Mouse (Mus musculus) lung, embryonic 15.5 days (tissue): ENCODE results near the gene Gimap5. TPM values are rescaled to one million over a fixed set of nuclear protein-coding genes. Genes with fewer than 3 reads are reported as not detected.
A peak's percentile ranks its signal among the peaks of the same experiment; 100 is the strongest.

Experiments used
- ATAC-seq: fragments of 200-750 bp; cut with Nextera tagmentation; 2 replicates; pipeline ENCODE4 v1.8.0; 2017; ENCODE audit warnings: moderate number of reproducible peaks, borderline replicate concordance; ENCODE audit not compliant: low FRiP score, low TSS enrichment; ENCODE audit errors: extremely low read depth
- H3K27ac ChIP-seq: fragments of 300-500 bp; sonication (generic); 2 replicates; pipeline ENCODE4 v1.5.1; 2015; ENCODE audit warnings: moderate library complexity, mild to moderate bottlenecking, inconsistent platforms
- H3K27me3 ChIP-seq: fragments of 300-500 bp; sonication (generic); 2 replicates; pipeline ENCODE4 v1.6.1; 2015; ENCODE audit warnings: inconsistent platforms
- H3K36me3 ChIP-seq: fragments of 300-500 bp; sonication (generic); 2 replicates; pipeline ENCODE4 v1.6.1; 2015; ENCODE audit warnings: inconsistent platforms
- H3K4me1 ChIP-seq: fragments of 300-500 bp; sonication (generic); 2 replicates; pipeline ENCODE4 v1.6.1; 2015; ENCODE audit warnings: inconsistent platforms
- H3K4me2 ChIP-seq: fragments of 300-500 bp; sonication (generic); 2 replicates; pipeline ENCODE4 v1.6.1; 2015; ENCODE audit warnings: inconsistent platforms, mild to moderate bottlenecking, moderate library complexity
- H3K4me3 ChIP-seq: fragments of 300-500 bp; sonication (generic); 2 replicates; pipeline ENCODE4 v1.5.1; 2015; ENCODE audit warnings: mild to moderate bottlenecking, inconsistent platforms
- H3K9ac ChIP-seq: fragments of 300-500 bp; sonication (generic); 2 replicates; pipeline ENCODE4 v1.6.1; 2015; ENCODE audit warnings: inconsistent platforms
- H3K9me3 ChIP-seq: fragments of 300-500 bp; sonication (generic); 2 replicates; pipeline ENCODE4 v1.6.1; 2016; ENCODE audit warnings: inconsistent platforms
- WGBS: fragments of 180-500 bp; shearing (Covaris S2); methylation state at CpG from one replicate; pipeline ENCODE4 v1.1.7; 2015; 5-methylcytosine and 5-hydroxymethylcytosine counted together
- polyA plus RNA-seq: library from polyadenylated mRNA; unstranded; fragments of >200 nt; fragmentation: Nextera tagmentation; extraction: Ambion mirVana; gene quantifications from 2 replicates; pipeline ENCODE4 v1.2.1, GENCODE M21; 2015

Gimap5 gene
- polyA plus RNA-seq, 1 experiment from 2014 or later = 25.2 TPM

DNA sequence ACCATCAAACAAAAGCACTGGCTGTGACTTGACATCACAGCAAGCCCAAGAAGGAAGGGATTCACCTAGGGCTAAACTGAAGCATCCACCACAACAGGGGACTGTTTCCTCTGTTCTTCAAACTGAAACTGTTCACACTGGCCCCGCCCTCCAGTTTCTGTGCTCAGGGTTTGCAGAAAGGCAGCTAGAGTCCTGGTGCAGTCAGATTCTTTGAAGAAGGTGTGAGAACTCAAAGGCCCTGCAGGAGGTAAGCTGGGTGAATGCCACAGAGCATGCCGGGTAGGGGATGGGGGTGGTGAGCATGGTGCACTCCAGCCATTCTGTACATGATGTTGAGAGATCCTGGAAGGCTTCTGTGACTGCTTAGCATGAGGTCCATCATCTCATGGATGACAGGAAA, 27.5 kb upstream of the Gimap5 start, which contains the start of the genes Gm28053 and Gimap7:
TSS of gene Gm28053 (plus strand) at position 153 of the 400 bp plus-strand sequence.
TSS of gene Gimap7 (plus strand) at position 167 of the 400 bp plus-strand sequence.
- 50% methylated on average over 2 of the region's 2 CpGs for WGBS
- Histone ChIP-seq H3K4me1 (no peaks in the 10 kb centered on the region), H3K36me3 (no peaks in the 10 kb centered on the region), H3K9ac (no peak within 1 kb of the TSS), H3K27ac (no peak within 1 kb of the TSS), H3K27me3 (no peaks in the 10 kb centered on the region), H3K4me3 (no peak within 1 kb of the TSS), H3K9me3 (no peaks in the 10 kb centered on the region), H3K4me2 (no peak within 1 kb of the TSS)
- no peak for ATAC-seq

DNA sequence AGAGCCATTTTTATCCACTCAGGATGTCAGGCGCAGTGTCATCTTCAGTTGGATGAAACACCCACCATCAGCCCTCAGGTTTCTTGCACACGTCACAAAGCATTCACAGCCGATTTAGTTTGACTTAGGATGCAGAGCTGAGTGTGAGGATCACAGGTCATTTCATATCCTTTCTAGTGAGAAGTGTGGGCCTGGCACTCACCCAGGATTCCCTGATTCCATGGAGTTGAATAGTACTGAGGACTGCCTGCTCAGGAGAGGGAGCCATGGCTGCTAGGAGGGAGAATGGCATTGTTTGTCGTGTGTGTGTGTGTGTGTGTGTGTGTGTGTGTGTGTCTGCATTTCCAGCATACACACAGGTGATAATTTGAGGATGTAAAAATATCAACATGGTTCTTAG, 25.7 kb upstream of the Gimap5 start:
- Histone ChIP-seq H3K27ac (no peak overlapping the region), H3K9ac (no peak overlapping the region), H3K4me1 (no peaks in the 10 kb centered on the region), H3K9me3 (no peaks in the 10 kb centered on the region), H3K4me2 (no peak overlapping the region), H3K4me3 (no peak overlapping the region), H3K27me3 (no peaks in the 10 kb centered on the region), H3K36me3 (no peaks in the 10 kb centered on the region)
- WGBS = 64% methylated on average over 4 of the region's 4 CpGs
- no peak for ATAC-seq

DNA sequence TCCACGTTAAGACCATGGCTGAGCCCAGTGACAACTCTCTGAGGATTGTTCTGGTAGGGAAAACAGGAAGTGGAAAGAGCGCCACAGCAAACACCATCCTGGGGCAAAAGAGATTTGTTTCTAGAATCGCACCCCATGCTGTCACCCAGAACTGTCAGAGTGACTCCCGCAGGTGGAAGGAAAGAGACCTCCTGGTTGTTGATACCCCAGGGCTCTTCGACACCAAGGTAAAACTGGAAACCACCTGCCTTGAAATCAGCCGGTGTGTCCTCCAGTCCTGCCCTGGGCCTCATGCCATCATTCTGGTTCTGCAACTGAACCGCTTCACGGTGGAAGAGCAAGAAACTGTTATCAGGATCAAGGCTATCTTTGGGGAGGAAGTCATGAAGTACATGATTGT, 22.5 kb upstream of the Gimap5 start:
- H3K9me3 ChIP-seq = no peaks in the 10 kb centered on the region
- peaks cover 3% of the 10 kb centered on the region; the same call in 1 of the 2 replicates for H3K4me1 ChIP-seq
- WGBS = 75% methylated on average over 8 of the region's 8 CpGs
- no peak overlapping the region for H3K27ac ChIP-seq
- no peaks in the 10 kb centered on the region for H3K27me3 ChIP-seq
- no peaks in the 10 kb centered on the region for H3K36me3 ChIP-seq
- ATAC-seq = no peak
- no peak overlapping the region for H3K4me3 ChIP-seq
- H3K4me2 ChIP-seq = no peak overlapping the region
- no peak overlapping the region for H3K9ac ChIP-seq

DNA sequence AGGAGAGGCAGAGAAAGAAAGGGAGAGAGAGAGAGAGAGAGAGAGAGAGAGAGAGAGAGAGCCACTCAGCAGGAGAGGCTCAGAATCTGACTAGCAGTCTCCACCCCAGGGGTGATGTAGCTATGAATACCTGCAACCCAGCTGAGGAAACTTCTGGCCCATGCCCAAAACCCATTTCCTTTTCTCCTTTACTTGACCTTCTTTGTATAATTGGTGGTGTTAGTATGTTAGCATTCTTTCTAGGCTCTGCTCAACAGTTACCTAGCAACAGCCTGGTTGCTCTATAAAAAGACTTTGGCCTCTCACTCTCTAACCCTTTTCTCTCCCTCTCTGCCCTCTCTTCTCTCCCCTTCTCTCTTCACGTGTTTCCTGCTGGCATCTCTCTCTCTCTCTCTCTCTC, 20.5 kb upstream of the Gimap5 start:
- Histone ChIP-seq H3K4me2 (no peak overlapping the region), H3K4me3 (no peak overlapping the region), H3K27me3 (no peaks in the 10 kb centered on the region), H3K9ac (no peak overlapping the region), H3K4me1 (peaks cover 3% of the 10 kb centered on the region; the same call in 1 of the 2 replicates), H3K36me3 (no peaks in the 10 kb centered on the region), H3K9me3 (no peaks in the 10 kb centered on the region), H3K27ac (peak overlapping the region; percentile 42; the same call in 1 of the 2 replicates)
- WGBS = 0% methylated on average over 1 of the region's 1 CpGs
- peak; percentile 55 for ATAC-seq

DNA sequence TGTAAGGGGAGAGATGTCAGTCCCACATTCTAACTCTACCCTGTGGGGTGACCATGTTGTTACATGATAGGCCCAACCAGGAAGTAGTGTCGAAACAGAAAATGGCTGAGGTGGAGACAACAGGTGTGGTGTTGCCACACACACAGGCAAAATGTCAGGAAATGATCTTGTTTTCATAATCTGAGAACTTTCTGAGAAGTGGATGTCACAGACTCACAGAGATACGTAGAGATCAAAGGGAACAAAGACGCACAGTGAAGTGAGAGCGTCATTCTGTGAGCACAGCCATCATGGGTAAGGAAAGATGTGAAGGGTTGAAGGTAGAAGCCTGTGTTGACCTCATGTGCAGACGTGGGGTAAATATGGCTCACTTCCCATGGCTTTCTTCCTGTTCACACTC, 18.2 kb upstream of the Gimap5 start:
- ATAC-seq = no peak
- Histone ChIP-seq H3K4me3 (no peak overlapping the region), H3K27ac (no peak overlapping the region), H3K4me1 (peaks cover 3% of the 10 kb centered on the region; the same call in 1 of the 2 replicates), H3K4me2 (no peak overlapping the region), H3K36me3 (no peaks in the 10 kb centered on the region), H3K9me3 (no peaks in the 10 kb centered on the region), H3K9ac (no peak overlapping the region), H3K27me3 (no peaks in the 10 kb centered on the region)
- WGBS = 75% methylated on average over 5 of the region's 5 CpGs

DNA sequence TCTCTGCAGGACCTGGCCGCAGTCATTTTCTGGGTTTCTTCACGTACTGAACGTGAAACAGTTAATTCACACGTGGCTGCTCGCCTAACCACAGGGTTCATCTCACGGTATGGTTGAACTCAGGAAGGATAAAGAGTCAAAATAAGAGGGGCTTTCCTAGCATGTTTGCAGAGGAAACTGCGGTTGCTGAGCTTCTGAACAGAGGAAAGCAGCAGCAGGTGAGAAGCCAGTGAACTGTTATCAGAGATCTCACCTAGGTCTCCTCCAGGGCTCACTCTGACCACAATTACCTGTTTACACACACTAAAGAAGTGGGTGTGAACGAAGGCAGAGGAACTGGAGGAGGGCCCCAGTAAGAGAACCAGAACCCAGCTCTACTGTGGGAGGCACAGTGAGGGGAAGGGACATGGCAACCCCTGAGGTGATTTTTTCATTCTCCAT, 13.1 kb upstream of the Gimap5 start:
- Histone ChIP-seq H3K36me3 (no peaks in the 10 kb centered on the region), H3K4me1 (no peaks in the 10 kb centered on the region), H3K9ac (no peak overlapping the region), H3K9me3 (no peaks in the 10 kb centered on the region), H3K4me3 (no peak overlapping the region), H3K4me2 (no peak overlapping the region), H3K27me3 (no peaks in the 10 kb centered on the region), H3K27ac (no peak overlapping the region)
- 39% methylated on average over 8 of the region's 8 CpGs for WGBS
- no peak for ATAC-seq

DNA sequence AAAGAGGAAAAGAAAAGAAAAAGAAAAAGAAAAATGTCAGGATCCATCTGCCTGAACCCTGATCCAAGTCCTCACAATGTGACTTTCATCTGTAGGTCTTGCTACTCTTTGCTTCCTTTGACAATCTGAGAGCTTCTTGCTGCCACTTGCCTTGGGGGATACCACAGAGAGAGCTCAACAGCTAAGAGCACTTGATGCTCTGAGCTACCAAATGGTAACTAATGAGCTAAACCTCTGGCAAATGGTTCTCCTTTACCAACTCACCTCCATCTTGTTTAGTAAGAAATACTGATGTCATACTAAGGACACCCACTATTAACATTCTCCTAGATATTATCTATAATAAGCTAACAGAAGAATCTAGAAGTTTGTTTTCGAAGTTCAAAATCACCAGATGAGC, 12.3 kb upstream of the Gimap5 start:
- no peak overlapping the region for H3K27ac ChIP-seq
- no peak for ATAC-seq
- no peaks in the 10 kb centered on the region for H3K27me3 ChIP-seq
- WGBS = 78% methylated on average over 1 of the region's 1 CpGs
- H3K4me1 ChIP-seq = no peaks in the 10 kb centered on the region
- H3K4me3 ChIP-seq = no peak overlapping the region
- no peak overlapping the region for H3K9ac ChIP-seq
- H3K36me3 ChIP-seq = no peaks in the 10 kb centered on the region
- no peaks in the 10 kb centered on the region for H3K9me3 ChIP-seq
- no peak overlapping the region for H3K4me2 ChIP-seq

DNA sequence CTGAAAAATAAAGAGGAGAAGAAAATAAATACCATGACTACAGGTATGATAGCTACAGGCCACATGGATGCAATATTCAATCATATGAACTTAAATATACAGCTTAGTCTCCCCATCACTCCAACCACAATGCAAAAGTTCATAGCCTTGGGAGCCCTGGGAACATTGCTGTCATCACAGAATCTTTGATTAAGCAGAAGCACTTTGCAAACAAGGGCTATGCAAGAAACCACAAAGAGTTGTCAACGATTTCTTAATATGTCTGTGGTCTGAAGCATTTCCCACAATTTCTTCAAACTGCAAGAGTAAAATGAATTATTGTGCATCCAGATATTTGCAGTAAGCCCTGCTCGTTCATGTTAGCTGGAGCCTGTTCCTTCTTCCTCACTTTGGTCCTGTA, 8.9 kb upstream of the Gimap5 start:
- H3K4me3 ChIP-seq = no peak overlapping the region
- H3K9ac ChIP-seq = no peak overlapping the region
- no peak for ATAC-seq
- no peak overlapping the region for H3K4me2 ChIP-seq
- H3K4me1 ChIP-seq = peaks cover 12% of the 10 kb centered on the region
- 59% methylated on average over 2 of the region's 2 CpGs for WGBS
- H3K27me3 ChIP-seq = peaks cover 7% of the 10 kb centered on the region
- H3K36me3 ChIP-seq = no peaks in the 10 kb centered on the region
- H3K27ac ChIP-seq = no peak overlapping the region
- no peaks in the 10 kb centered on the region for H3K9me3 ChIP-seq

DNA sequence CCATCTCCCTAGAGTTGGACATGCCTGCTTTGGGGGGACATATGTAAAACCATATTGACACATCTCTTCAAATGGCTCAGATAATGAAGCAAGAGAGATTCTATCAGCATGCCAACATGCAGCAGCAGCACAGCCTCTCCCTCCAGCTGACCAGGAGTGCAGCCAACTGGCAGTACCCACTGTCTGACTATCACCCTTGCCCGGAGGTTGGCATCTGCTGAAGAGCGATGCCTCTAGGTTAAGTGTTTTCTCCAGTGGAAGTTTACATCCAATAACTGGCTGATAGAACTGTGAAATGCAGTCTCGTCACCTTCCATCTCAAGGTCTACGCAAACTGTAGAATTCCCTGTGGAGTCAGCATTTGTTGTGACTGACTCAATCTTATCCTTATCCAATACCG, 8.3 kb upstream of the Gimap5 start:
- peaks cover 18% of the 10 kb centered on the region for H3K4me1 ChIP-seq
- no peak overlapping the region for H3K4me2 ChIP-seq
- H3K27ac ChIP-seq = no peak overlapping the region
- 81% methylated on average over 5 of the region's 5 CpGs for WGBS
- H3K27me3 ChIP-seq = peaks cover 13% of the 10 kb centered on the region
- ATAC-seq = no peak
- H3K9me3 ChIP-seq = no peaks in the 10 kb centered on the region
- no peaks in the 10 kb centered on the region for H3K36me3 ChIP-seq
- H3K9ac ChIP-seq = no peak overlapping the region
- no peak overlapping the region for H3K4me3 ChIP-seq

DNA sequence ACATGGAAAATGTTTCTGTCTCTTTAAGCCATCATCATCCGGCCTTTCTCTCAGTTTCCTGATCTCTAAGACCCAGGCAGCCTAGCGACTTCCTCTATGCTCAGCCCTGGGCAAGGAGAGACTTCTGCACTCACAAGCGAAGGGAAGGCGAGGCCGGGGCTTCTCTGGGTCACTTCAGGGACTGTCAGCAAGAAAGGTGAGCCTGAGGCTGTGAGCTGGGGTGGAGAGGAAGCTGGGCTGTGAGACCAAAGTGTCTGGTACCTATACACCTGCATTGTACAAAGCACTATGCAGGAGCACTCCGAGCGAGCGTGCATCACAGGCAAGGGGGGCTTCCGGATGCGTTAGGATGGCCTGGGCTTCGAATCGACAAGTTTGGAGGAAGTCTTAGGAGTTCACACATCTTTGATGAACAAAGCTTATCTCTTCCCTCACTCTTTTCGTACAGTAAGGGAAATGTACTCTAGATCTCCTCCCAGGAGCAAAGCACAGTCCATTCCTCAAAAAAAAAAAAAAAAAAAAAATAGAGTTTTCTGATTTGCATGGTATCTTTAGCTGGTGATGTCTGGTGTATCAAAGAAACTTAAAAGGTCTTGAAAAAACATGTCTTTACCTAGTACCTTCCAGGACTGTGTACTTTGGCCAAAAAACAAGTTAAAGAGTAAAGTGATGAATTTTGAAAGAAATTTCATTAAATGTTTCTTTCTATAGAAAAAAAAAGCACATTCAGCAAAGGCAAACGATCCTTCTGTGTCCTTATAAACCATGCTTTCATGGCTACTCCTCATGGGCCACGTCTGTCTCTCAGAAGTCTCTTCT, 6.8 kb upstream of the Gimap5 start, which contains the start of gene Gimap1:
TSS of gene Gimap1 (plus strand) at position 94 of the 819 bp plus-strand sequence.
- Histone ChIP-seq H3K36me3 (no peaks in the 10 kb centered on the region), H3K4me2 (peak within 1 kb of the TSS; percentile 78), H3K27ac (peak within 1 kb of the TSS; percentile 65; the same call in 1 of the 2 replicates), H3K4me3 (peak within 1 kb of the TSS; percentile 33), H3K9ac (peak within 1 kb of the TSS; percentile 27; the same call in 1 of the 2 replicates), H3K4me1 (peaks cover 24% of the 10 kb centered on the region), H3K9me3 (no peaks in the 10 kb centered on the region), H3K27me3 (peaks cover 25% of the 10 kb centered on the region)
- ATAC-seq = no peak
- WGBS = 58% methylated on average over 15 of the region's 15 CpGs

DNA sequence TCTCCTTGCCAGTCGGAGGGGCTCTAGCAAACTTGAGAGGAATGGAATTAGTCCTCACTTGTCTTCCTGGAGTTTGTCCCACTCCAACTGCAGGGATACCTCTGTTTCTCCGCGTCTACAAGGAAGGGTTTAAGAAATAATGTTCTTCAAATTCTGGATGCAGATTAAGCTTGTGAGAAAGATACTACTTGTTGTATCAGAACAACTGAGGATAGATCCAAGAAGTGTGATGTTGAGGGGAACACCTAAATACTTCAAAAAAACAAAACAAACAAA, 6.3 kb upstream of the Gimap5 start:
- H3K4me1 ChIP-seq = peaks cover 24% of the 10 kb centered on the region
- no peaks in the 10 kb centered on the region for H3K9me3 ChIP-seq
- 74% methylated on average over 3 of the region's 3 CpGs for WGBS
- H3K27me3 ChIP-seq = peaks cover 25% of the 10 kb centered on the region
- ATAC-seq = no peak
- H3K4me3 ChIP-seq = peak overlapping the region; percentile 33
- peak overlapping the region; percentile 59; the same call in 1 of the 2 replicates for H3K27ac ChIP-seq
- H3K4me2 ChIP-seq = peak overlapping the region; percentile 78
- H3K9ac ChIP-seq = no peak overlapping the region; the same call in 1 of the 2 replicates
- no peaks in the 10 kb centered on the region for H3K36me3 ChIP-seq

DNA sequence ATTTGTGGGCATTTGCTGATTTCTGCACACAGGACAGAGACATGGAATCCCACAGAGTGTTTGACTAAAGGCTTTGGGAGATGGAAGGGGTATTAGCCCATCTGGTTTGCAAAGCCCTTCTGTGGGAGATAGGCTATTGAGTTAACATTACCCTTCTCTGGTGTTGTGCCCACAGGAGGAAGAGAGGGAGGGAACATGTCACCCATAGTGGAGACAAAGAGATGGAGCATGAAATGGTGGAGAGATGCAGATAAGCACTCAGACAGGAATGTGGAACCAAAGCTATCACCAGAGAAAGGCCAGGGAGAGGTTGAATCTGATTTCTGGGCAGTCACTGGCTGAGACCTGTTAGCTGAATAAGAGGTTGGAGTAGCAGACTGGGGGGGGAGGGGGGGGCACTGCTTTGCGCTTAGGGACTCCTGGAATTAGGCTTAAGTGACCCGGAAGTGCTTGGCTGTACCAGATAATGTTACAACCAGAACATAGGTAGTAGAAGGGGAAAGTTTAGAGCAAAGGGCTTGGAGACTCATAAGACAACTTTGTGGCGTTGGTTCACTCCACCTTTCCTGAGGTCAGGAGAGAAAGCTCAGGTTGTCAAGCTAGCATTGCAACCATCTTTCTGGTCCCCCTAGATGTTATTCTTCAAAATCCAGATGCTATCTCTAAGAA, 5.4 kb upstream of the Gimap5 start:
- peaks cover 26% of the 10 kb centered on the region for H3K4me1 ChIP-seq
- ATAC-seq = no peak
- peaks cover 25% of the 10 kb centered on the region for H3K27me3 ChIP-seq
- peak overlapping the region; percentile 59 for H3K27ac ChIP-seq
- H3K4me3 ChIP-seq = peak overlapping the region; percentile 33
- H3K9ac ChIP-seq = 0 out of 2 replicates have a peak overlapping the region, but pooled peaks have one; percentile 11
- peak overlapping the region; percentile 78 for H3K4me2 ChIP-seq
- no peaks in the 10 kb centered on the region for H3K36me3 ChIP-seq
- WGBS = 48% methylated on average over 3 of the region's 3 CpGs
- H3K9me3 ChIP-seq = no peaks in the 10 kb centered on the region
